Mouse (Mus musculus) layer of hippocampus, adult 9-11 months (tissue): ENCODE data around the gene Prrt4.

ENCODE experiments used
- DNase-seq: peaks from one replicate; pipeline ENCODE4 v3.0.0; 2022

The Prrt4 gene

DNA sequence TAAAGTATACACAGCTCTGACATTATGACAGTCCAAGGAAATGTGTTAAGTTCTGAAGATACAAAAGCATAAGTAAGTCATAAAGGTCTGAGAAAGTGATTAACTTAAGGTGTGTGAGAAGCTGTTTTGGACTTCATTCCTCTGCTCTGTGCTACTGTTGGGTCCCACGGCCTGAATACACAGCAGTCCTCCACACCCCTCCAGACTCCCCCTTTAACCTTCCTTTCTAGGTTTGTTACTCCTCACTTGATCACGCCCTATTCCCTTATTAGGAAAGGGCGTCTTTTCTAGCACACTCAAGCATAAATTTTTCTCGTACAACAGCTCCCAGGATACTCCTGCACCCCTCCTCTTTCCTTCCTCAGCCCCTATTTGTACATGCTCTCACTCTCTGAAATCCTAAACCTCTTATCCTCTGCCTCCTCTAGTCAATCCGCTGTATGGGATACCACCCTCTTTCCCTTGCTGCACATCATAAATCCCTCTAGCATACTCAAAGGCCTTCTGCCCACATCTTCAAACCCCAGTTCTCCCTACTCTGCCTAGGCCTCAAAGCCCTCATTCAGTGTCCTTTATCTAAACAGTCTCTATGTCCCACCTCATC is 31.9 kb downstream of the Prrt4 start:
- DNase-seq, result no peak

GRCm38 (mm10) chr6:29146641-29147040 is 32.7 kb downstream of the Prrt4 start:
- no peak for DNase-seq

- peak; percentile 53 for DNase-seq
Observed at GRCm38 (mm10) chr6:29145456-29146307, 33.7 kb downstream of the Prrt4 start.

GRCm38 (mm10) chr6:29144971-29145370 is 34.4 kb downstream of the Prrt4 start:
- no peak for DNase-seq

DNA sequence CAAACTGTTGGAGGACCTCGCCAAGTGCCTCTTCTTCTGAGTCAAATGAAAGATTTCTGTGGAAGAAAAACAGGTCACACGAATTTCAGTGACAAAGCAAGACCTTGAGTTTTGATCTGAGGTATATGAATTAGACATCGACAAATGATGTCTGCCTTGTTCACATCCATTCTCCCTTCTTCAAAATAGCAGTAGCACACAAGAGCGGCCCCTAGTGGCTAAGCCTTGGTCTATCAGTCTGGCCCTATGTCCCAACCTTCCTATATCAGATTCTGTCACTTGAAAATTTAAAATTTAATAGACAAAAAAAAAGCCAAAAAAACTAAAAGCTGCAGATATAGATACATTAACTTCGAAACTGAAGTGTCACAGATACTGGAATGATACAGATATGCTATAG is 35.8 kb downstream of the Prrt4 start:
- DNase-seq, result peak; percentile 44

DNA sequence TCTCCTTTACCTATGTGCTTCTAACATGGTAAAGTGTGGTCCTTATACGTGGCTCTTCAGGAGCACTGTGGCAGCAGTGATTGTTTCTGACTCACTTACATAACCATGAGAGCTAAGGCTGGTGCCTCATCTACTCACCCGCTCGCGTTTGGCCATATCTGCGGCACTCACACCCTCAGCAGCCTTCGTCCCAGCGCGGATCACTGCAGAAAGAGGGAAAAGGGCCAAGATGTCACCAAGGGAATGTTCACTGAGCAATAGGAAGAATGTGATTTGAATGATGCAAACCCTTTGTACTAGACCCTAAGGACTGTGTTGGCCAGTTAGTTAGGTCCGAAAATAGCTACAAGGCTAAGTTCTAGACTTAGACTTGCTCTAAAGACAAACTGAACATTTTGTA is 41.9 kb downstream of the Prrt4 start:
- DNase-seq, result no peak

GRCm38 (mm10) chr6:29133100-29133499 is 46.3 kb downstream of the Prrt4 start:
- DNase-seq, result no peak

- DNase-seq, result no peak
Observed at GRCm38 (mm10) chr6:29126878-29127426, 52.4 kb downstream of the Prrt4 start.

DNA sequence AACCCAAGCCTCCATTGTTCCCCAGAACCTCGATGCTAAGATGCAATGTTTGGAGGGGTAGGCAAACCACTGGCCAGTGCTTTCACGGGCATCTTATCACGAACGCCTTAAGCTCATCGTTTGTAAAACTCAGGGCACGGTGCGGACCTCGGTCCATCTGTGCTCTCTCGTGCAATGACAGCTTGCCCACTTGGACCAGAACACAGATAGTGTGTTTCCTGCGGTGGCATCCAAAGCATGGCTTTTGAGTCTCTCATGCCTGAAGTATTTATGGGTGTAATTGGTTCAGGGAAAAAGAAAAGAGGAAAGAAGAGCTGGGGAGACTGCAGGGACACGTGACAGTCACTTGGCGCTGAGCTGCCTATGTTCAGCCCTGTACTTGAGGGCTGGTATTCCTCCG is 59.4 kb downstream of the Prrt4 start:
- DNase-seq, result no peak
